Mouse (Mus musculus) liver, adult 2 months (tissue): ENCODE measurements around the gene Nmnat1. TPM values are rescaled to one million over a fixed set of nuclear protein-coding genes. Genes with fewer than 3 reads are reported as not detected.

Experiments used
- DNase-seq: peaks from one replicate; pipeline ENCODE4 v3.0.0-alpha.2; 2011; ENCODE audit warnings: low read depth, low spot score; ENCODE audit errors: extremely low read depth
- H3K27ac ChIP-seq: fragments of 200-500 bp; replicated peaks from 2 replicates; pipeline ENCODE4 v1.5.1; 2012; ENCODE audit warnings: low read depth, mild to moderate bottlenecking, control low read depth, inconsistent platforms, low read length; ENCODE audit not compliant: insufficient read depth
- H3K27me3 ChIP-seq: fragments of 200-500 bp; 2 replicates; pipeline ENCODE4 v1.6.1; 2012; ENCODE audit warnings: mild to moderate bottlenecking, moderate library complexity, low read length, inconsistent platforms; ENCODE audit not compliant: control insufficient read depth, insufficient read depth
- H3K36me3 ChIP-seq: fragments of 200-500 bp; 2 replicates; pipeline ENCODE4 v1.6.1; 2012; ENCODE audit warnings: low read length, inconsistent platforms; ENCODE audit not compliant: control insufficient read depth, insufficient read depth
- H3K4me1 ChIP-seq: fragments of 200-500 bp; 2 replicates; pipeline ENCODE4 v1.6.1; 2011; ENCODE audit warnings: low read length; ENCODE audit not compliant: control insufficient read depth, insufficient read depth
- H3K4me3 ChIP-seq: fragments of 200-500 bp; 2 replicates; pipeline ENCODE4 v1.5.1; 2011; ENCODE audit warnings: low read depth, mild to moderate bottlenecking, control low read depth, low read length, moderate library complexity; ENCODE audit not compliant: insufficient read depth
- H3K79me2 ChIP-seq: fragments of 200-500 bp; 2 replicates; pipeline ENCODE4 v1.6.1; 2012; ENCODE audit warnings: inconsistent platforms, mild to moderate bottlenecking, low read length, moderate library complexity; ENCODE audit not compliant: control insufficient read depth, insufficient read depth
- H3K9ac ChIP-seq: fragments of 200-500 bp; 2 replicates; pipeline ENCODE4 v1.6.1; 2012; ENCODE audit warnings: low read depth, mild to moderate bottlenecking, control low read depth, inconsistent platforms, low read length
- CTCF ChIP-seq: fragments of 200-500 bp; IDR thresholded peaks from 2 replicates; pipeline ENCODE4 v1.5.1; 2011; ENCODE audit warnings: low read depth, low read length, control low read depth
- POLR2A ChIP-seq: fragments of 200-500 bp; IDR thresholded peaks from 2 replicates; pipeline ENCODE4 v1.6.1; 2011; ENCODE audit warnings: low read length, control low read depth; ENCODE audit not compliant: insufficient read depth; ENCODE audit errors: extremely low read depth
- WGBS: fragments of 180-500 bp; shearing (Covaris S2); methylation state at CpG from one replicate; pipeline ENCODE4 v1.1.7; 2018; 5-methylcytosine and 5-hydroxymethylcytosine counted together
- polyA plus RNA-seq: library from polyadenylated mRNA; depleted of rRNA; stranded (reverse); fragments of >200 nt; gene quantifications from 2 replicates; pipeline ENCODE4 v1.2.3, GENCODE M21; 2012; rRNA removed
- total RNA-seq: library from RNA; depleted of rRNA; stranded (reverse); fragments of >200 nt; gene quantifications from 2 replicates; pipeline ENCODE4 v1.2.3, GENCODE M21; 2014; rRNA removed

The Nmnat1 gene
- total RNA-seq (12.8 and 14.4 TPM in 2 replicates), polyA plus RNA-seq (17.4 and 19.8 TPM in 2 replicates)

GRCm38 (mm10) chr4:149485053-149485824, at the start of gene Nmnat1, which contains the start of gene Lzic:
Nmnat1 (minus strand) TSS chr4:149485202.
Lzic (plus strand) TSS chr4:149485229.
- WGBS: under 1% methylated on average over 60 of the region's 60 CpGs
- DNase-seq: peak; percentile 88
- peaks cover 4% of the 10 kb centered on the region; the same call in 1 of the 2 replicates for H3K79me2 ChIP-seq
- peak within 1 kb of the TSS; percentile 81 for H3K9ac ChIP-seq
- peaks cover 3% of the 10 kb centered on the region; the same call in 1 of the 2 replicates for H3K4me1 ChIP-seq
- 0 out of 2 replicates have a peak, but pooled peaks have one; percentile 68 for TF ChIP-seq POLR2A
- no peak for TF ChIP-seq CTCF
- H3K36me3 ChIP-seq: peaks cover 19% of the 10 kb centered on the region
- peak within 1 kb of the TSS; percentile 94 for H3K27ac ChIP-seq
- H3K27me3 ChIP-seq: no peaks in the 10 kb centered on the region
- peak within 1 kb of the TSS; percentile 64 for H3K4me3 ChIP-seq

DNA sequence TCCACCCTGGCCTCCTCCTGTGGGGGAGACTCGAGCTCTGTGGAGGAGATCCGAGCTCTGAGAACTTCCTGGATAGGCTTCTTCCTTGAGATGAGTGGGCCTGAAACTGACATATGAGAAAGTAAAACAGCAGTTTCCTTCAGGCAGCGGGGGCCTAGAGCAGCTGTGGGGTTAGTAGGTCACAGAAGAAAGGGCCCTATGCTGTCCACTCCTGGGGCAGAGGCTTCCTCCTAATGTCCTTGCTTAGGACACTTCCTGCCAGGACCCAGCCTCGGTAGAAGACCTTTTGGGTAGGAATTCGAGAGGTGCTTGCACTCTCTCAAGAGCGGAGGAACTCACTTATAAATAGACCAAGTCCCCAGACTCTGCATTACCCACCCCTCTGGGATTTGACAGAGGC, 44.7 kb upstream of the Nmnat1 start:
- Histone ChIP-seq H3K27me3 (no peaks in the 10 kb centered on the region), H3K4me3 (no peak overlapping the region), H3K9ac (no peak overlapping the region), H3K4me1 (no peaks in the 10 kb centered on the region), H3K27ac (no peak overlapping the region), H3K79me2 (no peaks in the 10 kb centered on the region; the same call in 1 of the 2 replicates), H3K36me3 (no peaks in the 10 kb centered on the region)
- WGBS: 77% methylated on average over 6 of the region's 6 CpGs
- DNase-seq: no peak
- TF ChIP-seq CTCF (no peak), POLR2A (no peak)

DNA sequence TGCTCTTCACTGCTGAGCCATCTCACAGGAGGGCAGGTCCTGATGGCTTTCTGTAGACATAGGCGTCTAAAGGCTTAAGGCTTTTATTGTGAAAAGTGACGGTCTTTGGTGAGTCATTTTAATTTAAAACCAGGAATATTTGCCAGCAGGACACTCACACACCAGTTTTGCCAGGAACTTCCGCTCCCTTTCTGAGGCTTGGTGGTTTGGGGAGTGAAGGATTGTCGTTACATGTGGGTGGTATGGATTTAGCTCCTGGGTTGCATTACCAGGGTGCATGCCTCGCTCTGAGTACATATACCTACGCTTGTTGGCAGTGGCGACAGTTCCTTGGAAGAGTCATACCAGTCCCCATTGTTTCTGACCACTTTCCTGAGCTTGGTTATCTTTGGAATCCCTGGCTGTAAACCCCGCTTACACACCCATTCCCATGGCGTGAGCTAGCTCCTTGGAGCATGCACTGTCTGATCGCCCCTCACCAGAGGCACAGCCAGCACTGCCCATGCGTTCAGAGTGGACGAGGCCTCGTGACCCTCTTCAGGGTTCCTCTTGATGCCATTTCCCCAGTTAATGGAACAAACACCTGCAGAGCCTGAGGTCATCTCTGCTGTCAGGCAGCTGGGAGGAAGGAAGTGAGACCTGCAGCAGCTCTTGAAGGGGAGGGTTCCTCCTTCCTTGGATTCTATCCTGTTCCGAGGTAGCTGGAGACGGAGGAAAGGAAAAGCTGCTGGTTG, 42.8 kb upstream of the Nmnat1 start:
- no peak for TF ChIP-seq CTCF
- TF ChIP-seq POLR2A: no peak
- Histone ChIP-seq H3K4me3 (no peak overlapping the region), H3K27ac (no peak overlapping the region), H3K79me2 (no peaks in the 10 kb centered on the region; the same call in 1 of the 2 replicates), H3K9ac (no peak overlapping the region), H3K27me3 (no peaks in the 10 kb centered on the region), H3K36me3 (no peaks in the 10 kb centered on the region), H3K4me1 (no peaks in the 10 kb centered on the region)
- DNase-seq: no peak
- WGBS: 88% methylated on average over 15 of the region's 15 CpGs

GRCm38 (mm10) chr4:149526330-149526729, 41.3 kb upstream of the Nmnat1 start:
- no peak for DNase-seq
- Histone ChIP-seq H3K27ac (no peak overlapping the region), H3K79me2 (no peaks in the 10 kb centered on the region; the same call in 1 of the 2 replicates), H3K4me3 (no peak overlapping the region), H3K9ac (no peak overlapping the region), H3K36me3 (no peaks in the 10 kb centered on the region), H3K27me3 (no peaks in the 10 kb centered on the region), H3K4me1 (no peaks in the 10 kb centered on the region)
- TF ChIP-seq POLR2A (no peak), CTCF (no peak)
- whole genome bisulfite sequencing: 67% methylated on average over 7 of the region's 7 CpGs

- no peak for TF ChIP-seq POLR2A
- TF ChIP-seq CTCF: no peak
- Histone ChIP-seq H3K4me3 (no peak overlapping the region), H3K9ac (no peak overlapping the region), H3K79me2 (no peaks in the 10 kb centered on the region; the same call in 1 of the 2 replicates), H3K27me3 (no peaks in the 10 kb centered on the region), H3K27ac (no peak overlapping the region), H3K36me3 (no peaks in the 10 kb centered on the region), H3K4me1 (no peaks in the 10 kb centered on the region)
- peak; percentile 53 for DNase-seq
- 56% methylated on average over 6 of the region's 6 CpGs for WGBS
These were observed 40.8 kb upstream of the Nmnat1 start for GRCm38 (mm10) chr4:149525811-149526210.
